Mouse (Mus musculus) heart, postnatal 36 days (tissue): ENCODE measurements at regions not wholly inside any gene's neighbourhood (a gene's known extent, or its start where the extent isn't known, plus 50 kb on each side); places are given as distances from the start of the nearest gene placed in this dataset.
"Not testable (repeated sequence)": the region's sequence is repeated elsewhere in the genome, so short reads cannot be mapped to it uniquely, and the experiment has no call there.

ENCODE experiments used
- DNase-seq, 2 experiments: peaks; one replicate each; pipeline ENCODE4 v3.0.0; 2021 to 2022
- intact Hi-C: fragments of 180-260 bp; cut with DNase I; formaldehyde crosslinking; loops from one replicate; pipeline ENCODE4 v1.15.1; 2025

GRCm38 (mm10) chr3:8206623-8207404, 1403.1 kb downstream of the Zfp704 start:
- intact Hi-C loops: no loop called here
- DNase-seq: no peak

- DNase-seq: no peak
- intact Hi-C loops: no loop called here
These were observed 1446.9 kb downstream of the Zfp704 start for GRCm38 (mm10) chr3:8163030-8163429.

- intact Hi-C loops: no loop called here
- no peak for DNase-seq
These were observed 1447.7 kb downstream of the Zfp704 start for GRCm38 (mm10) chr3:8161997-8162756.

DNA sequence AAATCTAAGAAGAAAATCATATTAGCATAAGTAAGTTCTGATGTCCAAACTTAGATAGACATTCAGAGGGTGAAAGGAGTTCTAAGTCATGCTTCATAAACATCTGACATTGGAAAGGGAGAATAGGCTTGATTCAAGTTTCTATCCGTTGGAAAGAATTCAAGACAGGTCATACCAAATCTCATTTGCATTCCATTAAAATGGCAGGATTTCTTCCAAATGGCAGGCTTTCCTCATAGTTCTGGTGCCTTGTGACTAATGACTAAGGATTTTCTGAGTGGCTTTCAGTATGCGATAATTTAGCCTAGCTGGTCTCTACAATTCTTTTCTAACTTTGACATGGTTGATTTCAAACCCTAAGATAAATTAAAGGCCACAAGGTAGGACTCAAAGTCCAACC, 1466.9 kb downstream of the Zfp704 start:
- DNase-seq: no peak
- intact Hi-C loops: no loop called here

DNA sequence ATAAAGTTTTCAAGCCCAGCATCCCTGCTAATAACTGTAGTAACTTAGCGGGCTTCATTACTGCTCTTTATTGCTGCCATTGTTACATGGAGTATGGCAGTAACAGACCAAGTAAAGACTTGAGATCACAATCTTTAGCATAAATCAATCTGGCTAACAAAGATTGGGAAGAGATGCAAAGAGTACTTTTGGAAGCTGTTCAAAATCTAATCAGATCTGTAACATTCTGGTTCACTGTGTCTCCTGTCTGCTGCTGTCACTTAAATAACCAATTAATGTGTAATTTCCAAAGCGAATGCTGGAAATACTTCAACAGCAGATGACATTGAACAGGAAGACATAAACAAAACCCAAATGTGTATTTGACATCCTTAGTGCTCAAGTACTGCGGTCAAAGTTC, 1467.7 kb downstream of the Zfp704 start:
- intact Hi-C loops: no loop called here
- no peak for DNase-seq

DNA sequence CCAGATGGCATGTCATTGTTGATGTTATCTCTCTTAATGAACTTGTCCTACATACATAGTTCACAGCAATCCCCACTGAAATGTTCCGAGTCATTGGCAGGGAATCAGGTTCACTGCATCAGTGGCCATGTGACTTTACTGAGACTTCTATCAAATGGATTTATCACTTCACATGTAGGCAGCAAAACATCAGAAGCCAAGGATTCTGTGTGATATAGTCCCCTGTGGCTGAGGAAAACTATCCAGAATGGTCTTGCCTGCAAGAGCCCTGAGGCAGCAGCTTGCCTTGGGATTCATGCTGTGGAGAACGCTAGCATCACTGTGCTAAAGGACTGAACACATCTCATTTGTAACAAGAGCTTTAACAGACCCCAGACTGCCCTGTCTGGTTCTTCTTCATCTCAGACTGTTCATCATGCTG, 1468.2 kb downstream of the Zfp704 start:
- no peak for DNase-seq
- intact Hi-C loops: no loop called here

DNA sequence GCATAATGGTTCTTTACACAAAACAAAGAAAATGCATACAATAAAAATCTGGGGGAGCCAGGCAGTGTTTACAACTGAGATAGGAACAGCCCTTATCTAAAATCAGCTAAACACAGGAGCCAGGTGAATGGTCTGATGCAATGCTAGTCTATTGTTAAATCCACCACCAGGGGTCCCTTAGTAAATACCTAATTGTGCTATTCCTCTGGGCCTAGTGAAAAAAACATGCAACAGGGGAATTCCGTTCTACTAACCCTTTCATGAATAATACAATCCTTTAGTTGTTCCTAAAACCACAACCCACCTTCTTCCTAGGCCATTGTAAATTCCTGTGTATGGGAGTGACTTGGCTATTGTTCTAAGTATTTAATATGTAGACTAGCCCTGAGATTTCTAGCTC, 1486.2 kb downstream of the Zfp704 start:
- DNase-seq, intact Hi-C loops: not testable (repeated sequence)

DNA sequence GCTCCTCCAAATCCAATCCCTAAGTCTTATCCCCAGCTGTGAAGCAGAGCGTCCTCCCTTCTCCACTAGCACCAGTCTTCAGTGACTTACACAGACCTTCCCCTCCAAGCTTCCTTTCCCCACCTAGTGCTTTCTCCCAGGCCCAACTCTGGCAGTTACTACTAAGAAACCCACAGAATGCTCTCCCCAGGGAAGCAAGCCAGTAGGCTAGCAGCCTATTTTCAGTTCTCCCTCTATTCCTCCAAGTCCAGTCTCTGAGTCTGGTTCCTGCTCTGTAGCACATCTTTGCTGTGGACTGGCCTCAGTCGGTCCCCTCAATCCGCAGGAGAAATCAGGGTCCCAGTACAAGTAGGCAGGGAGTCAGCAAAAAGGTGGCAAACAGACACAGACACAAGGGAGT, 1486.7 kb downstream of the Zfp704 start:
- no peak for DNase-seq
- intact Hi-C loops: no loop called here

GRCm38 (mm10) chr3:8098291-8098690, 1478.0 kb upstream of the 1700008P02Rik start:
- intact Hi-C loops: no loop called here
- no peak for DNase-seq

- DNase-seq: no peak
- intact Hi-C loops: no loop called here
These were observed 1464.5 kb upstream of the 1700008P02Rik start for GRCm38 (mm10) chr3:8084749-8085148.

- intact Hi-C loops: no loop called here
- no peak for DNase-seq
These were observed 1433.5 kb upstream of the 1700008P02Rik start for GRCm38 (mm10) chr3:8053711-8054110.

DNA sequence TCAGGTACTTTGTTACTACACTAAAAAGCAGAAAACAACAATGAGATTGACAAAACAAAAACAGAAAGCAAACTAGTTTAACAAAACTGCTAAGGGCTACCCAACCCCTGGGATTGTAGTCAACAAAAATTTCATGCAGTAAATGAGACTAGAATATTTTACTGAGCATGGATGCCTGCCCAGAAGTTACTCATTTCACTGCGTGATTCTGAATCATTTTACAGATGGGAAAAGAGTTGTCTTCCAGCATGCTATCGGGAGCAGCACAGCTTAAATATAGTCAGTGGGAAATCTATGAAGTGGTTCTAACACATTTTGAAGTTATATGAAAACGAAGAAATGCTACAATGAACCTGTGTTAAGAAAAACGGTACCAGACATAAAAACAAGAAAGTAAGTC, 1430.9 kb upstream of the 1700008P02Rik start:
- intact Hi-C loops: no loop called here
- no peak for DNase-seq

GRCm38 (mm10) chr3:8049706-8050105, 1429.5 kb upstream of the 1700008P02Rik start:
- DNase-seq: no peak
- intact Hi-C loops: no loop called here

- DNase-seq: no peak
- intact Hi-C loops: no loop called here
These were observed 1426.1 kb upstream of the 1700008P02Rik start for GRCm38 (mm10) chr3:8046348-8046747.

DNA sequence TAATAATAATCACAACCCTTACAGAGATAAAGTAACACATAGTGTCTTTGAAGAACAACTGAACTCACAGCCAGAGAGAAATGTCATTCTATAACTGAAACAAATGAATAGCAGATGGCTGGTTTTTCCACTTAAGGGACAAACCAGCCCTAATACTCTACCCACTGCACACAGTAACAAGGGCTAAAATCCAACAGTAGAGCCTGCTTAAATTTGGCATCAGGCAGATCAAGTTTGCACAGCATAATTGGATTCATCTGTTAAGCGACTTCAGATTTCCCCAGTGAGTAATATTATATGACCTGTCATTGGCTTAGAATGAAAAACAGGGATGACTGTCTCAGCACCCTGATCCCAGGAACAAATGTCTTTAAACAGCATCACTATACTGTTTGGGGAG, 1416.5 kb upstream of the 1700008P02Rik start:
- intact Hi-C loops: no loop called here
- no peak for DNase-seq

- no peak for DNase-seq
- intact Hi-C loops: no loop called here
These were observed 1415.0 kb upstream of the 1700008P02Rik start for GRCm38 (mm10) chr3:8035091-8035729.

GRCm38 (mm10) chr3:8026325-8027017, 1406.2 kb upstream of the 1700008P02Rik start:
- intact Hi-C loops: no loop called here
- DNase-seq: no peak

- no peak for DNase-seq
- intact Hi-C loops: no loop called here
These were observed 1402.4 kb upstream of the 1700008P02Rik start for GRCm38 (mm10) chr3:8022654-8023053.

DNA sequence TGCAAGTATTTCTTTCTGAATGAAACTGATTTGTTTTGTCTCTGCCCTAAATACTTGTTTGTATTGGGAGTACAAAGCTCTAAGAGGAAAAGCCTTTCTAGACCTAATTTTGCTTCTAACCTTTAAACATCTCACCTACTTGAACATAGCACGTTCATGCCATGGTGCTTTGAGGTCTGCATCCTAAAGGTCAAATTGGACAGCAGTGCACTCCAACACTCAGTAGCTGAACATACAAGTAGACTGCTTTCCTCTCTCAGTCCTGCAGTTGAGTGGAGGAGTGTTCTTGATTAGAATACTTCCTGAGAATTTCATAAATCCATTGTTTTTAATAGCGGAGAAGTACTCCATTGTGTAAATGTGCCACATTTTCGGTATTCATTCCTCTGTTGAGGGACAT, 1397.2 kb upstream of the 1700008P02Rik start:
- DNase-seq: no peak
- intact Hi-C loops: no loop called here

GRCm38 (mm10) chr3:8016945-8017344, 1396.7 kb upstream of the 1700008P02Rik start:
- no peak for DNase-seq
- intact Hi-C loops: no loop called here

GRCm38 (mm10) chr3:8009966-8010365, 1389.7 kb upstream of the 1700008P02Rik start:
- intact Hi-C loops: no loop called here
- DNase-seq: no peak
